Mouse (Mus musculus): ENCODE data around the gene Asic2. TPM values are rescaled to one million over a fixed set of nuclear protein-coding genes. Genes with fewer than 3 reads are reported as not detected.

Gene Asic2
- total RNA-seq, 2 experiments from 2014 or later = 73.7 to 79.1 TPM

DNA sequence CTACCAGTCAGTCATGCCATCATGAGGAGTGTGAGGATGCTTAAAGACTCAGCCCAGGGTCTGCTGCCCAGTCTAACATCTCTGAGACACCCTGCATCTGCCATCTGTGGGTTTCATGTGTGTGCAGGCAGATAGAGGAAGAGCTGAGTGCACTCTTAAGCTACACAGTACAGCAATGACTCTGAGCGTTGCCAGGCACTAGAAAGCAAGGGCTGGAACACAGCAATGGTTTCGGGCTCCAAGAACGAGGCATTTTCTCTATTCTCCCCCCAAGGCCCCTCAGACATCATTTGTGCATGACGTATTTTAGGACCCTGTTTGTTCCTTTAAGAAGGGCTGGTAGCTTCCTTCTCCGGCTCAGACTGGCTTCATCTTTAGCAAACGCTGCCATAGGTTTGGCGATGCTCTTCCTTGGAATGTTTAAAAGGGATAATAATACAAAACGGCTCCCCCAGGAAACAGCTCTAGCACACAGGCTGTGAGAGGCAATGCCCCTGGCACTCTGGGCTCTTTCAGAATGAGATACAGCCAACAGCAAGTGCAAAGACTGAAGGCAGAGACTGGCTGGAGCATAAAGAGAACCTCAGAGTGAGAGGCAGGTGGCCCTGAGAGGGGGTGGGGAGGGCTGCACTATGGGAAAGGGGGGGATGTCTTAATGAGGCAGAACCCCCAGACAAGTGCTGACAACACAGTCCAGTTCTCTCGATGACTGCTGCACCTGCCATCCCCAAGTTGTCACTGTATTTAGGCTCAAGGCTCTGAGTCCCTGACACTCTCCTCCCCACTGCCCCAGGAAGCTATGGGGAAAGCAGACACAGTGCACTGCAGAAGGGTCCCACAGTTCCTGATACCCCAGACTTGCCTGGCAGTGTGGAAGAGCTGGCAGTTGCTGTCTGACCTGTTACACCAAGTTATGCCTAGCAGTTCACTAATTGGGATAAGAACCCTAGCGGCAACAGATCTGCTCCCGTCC is 2.3 kb downstream of the Asic2 start:
- DNase-seq (ENCODE audit: low spot score in 2 of 2) = peak; percentile 17 to 34
- intact Hi-C loops (cut with DNase I) = loop anchor here (5.0 kb wide), 2 partner anchors 164 to 199 kb away; no protein-coding TSS in a partner anchor

DNA sequence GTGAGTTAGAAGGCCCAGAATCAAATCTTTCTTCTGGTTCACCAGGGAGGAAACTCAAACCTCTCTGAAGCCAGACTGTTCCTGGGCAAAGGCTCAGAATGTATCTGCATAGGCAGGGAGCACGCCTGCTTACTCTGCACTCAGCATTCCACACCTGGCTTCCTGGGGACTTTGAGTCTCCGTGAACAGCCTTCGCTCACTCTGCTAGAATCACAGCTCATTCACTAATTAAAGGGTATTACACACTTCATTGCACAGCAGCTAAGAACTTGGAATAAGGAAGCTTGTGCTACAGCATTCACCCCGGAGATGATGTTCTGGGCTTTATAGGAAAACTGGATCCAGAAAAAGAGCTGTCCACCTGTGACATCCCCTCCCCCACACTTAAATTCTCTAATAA is 3.7 kb downstream of the Asic2 start:
- intact Hi-C loops (cut with DNase I) = no loop called here

DNA sequence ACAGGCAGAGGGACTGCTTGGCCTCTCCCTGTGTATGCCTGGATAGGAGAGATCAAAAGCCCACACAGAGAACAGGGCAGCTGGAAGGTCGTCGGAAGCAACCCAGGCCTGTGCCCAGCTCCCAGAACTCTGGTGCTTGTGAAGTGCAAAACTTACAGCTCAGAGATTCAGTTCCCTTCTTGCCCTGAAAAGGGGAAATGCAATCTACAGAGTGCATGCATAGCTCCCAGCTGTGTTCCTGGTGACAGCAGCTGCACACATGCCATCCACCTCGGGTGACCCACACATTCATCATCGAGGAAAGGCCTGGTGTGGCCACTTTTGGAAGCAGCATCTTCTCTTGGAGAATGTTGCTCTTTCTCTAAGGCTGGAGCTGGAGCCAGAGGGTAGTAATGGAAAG is 13.9 kb downstream of the Asic2 start:
- intact Hi-C loops (cut with DNase I) = no loop called here
- no peak for DNase-seq (ENCODE audit: low spot score in 2 of 2)

More for the DNA sequence above, 3.7 kb downstream of the Asic2 start:
- no peak for DNase-seq (ENCODE audit: low spot score in 2 of 2)

DNA sequence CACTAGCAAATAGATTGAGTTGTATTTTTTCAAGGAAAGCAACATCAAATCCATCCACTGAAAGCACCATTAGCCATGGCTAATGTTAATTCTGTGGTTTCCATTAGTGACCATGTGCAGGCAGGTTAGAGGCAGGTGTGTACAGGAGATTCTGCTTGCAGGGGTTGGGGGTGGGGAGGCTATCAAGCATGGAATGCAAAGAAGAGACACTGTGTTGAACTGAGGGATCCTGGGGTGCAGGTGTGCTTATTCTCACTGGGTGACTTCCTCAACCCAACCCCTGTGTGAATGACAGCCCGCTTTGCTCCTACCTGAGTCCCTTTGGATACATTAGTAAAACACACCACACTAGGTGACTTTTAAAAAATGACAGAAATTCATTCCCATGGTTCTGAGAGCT is 20.2 kb downstream of the Asic2 start:
- no peak for DNase-seq (ENCODE audit: low spot score in 2 of 2)
- intact Hi-C loops (cut with DNase I) = no loop called here

DNA sequence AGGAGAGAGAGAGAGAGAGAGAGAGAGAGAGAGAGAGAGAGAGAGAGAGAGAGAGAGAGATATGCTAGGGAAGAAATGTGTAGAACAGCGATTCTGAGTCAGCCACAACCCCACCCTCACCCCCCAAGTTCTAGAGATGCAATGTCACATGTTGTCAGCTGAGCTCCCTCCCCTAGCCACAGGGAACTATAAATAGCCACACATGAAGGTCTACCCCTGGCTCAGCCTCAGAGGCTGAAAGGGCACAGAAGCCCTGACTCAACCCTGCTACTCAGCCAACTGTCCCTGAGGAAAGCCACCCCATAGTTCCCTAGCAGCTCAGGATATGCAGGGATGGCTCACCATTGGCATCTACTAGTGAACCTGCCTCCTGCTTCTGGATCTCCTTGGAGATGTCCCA is 26.1 kb downstream of the Asic2 start:
- DNase-seq (ENCODE audit: low spot score in 2 of 2) = no peak
- intact Hi-C loops (cut with DNase I) = no loop called here

DNA sequence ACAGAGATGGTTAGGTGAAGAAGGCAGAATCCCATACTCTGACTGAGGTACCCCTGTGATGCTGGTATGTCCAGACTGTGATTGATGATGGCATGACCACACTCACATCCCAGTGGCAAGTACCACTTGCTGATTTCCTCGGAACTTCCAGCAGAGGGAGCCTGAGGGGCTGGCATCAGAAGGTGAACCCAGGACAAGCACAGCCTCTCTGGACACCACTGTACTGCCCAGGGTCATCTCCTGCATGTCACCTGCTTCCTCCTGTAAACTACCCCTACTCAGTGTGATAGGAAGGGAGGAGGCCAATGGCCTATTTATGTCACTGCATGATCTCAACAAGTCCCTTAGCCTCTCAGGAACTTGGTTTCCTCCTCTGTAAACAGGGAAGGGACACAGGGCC is 27.3 kb downstream of the Asic2 start:
- intact Hi-C loops (cut with DNase I) = no loop called here
- no peak for DNase-seq (ENCODE audit: low spot score in 2 of 2)

DNA sequence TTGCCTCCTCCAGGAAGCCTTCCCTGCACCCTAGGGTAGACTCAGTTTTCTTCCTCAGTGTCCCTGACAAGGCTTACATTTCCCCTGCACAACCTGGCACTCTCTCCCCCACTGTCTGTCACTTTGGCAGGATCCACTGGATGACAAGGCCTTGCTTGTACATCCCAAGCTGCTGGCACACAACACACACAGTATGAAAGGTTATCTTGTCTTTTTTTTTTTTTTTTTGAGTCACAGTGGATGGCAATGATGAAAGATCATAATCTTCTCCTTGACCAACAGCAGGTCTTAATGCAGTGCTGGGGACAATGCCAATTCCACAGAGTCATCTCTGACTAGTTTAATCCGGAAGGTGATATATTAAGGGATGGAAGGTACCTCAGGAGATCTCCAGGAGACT is 30.7 kb downstream of the Asic2 start:
- DNase-seq (ENCODE audit: low spot score in 2 of 2) = no peak
- intact Hi-C loops (cut with DNase I) = no loop called here

DNA sequence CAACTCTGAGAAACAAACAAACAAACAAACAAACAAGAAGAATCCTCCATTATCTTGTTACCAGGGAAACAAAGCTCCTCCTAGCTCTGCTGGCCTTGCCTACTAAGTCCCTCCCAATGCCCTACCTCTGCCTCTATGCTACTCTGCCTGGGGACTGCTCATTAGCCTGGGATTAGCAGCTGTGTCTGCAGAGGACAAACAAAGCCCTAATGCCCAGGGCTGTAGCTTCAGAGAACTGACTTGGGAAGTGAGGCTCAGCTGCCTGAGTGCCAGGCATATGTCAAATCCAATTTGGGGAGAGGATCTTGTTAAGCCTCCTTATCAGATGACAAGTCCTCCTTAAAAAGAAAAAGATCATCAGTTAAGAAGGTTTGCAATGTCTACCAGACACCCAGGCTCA is 41.9 kb downstream of the Asic2 start:
- intact Hi-C loops (cut with DNase I) = no loop called here
- DNase-seq (ENCODE audit: low spot score in 2 of 2) = no peak

DNA sequence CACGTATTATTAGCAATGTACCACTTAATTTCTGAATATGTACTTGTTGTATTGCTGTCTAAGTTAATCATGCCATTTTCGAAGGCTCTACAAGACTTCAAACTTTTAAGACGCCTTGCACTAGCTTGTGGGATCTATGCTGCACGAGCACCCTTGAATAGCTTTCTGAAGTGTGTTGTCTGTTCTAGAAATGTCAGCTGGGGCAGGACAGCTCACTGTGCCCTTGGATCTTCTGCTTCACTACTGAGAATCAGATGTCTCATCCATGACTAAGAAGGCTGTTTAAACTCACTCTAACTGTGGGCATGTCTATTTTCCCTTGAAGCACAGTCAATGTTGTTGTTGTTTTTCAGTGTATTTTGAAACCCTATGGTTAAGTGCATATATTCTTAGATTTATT is 44.6 kb downstream of the Asic2 start:
- no peak for DNase-seq (ENCODE audit: low spot score in 2 of 2)
- intact Hi-C loops (cut with DNase I) = no loop called here

DNA sequence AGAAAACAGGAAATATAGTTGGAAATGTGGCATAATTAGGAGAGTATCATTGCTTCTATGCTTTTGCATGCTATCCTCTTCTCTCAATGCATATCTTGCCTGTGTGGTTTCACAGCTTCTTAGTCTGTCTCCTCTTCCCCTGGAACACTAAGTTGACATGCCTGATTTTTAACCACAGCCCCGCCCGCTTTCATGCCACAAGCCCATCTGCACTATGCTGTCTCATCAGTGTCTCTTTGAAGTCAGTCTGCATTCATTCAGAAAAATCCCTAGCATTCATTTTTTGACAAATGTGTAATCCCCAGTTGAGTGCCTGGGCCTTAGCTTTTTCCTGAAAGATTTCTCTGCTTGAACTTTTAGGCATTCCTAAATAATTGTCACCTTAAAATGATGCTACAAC is 45.2 kb downstream of the Asic2 start:
- DNase-seq (ENCODE audit: low spot score in 2 of 2) = no peak
- intact Hi-C loops (cut with DNase I) = no loop called here

DNA sequence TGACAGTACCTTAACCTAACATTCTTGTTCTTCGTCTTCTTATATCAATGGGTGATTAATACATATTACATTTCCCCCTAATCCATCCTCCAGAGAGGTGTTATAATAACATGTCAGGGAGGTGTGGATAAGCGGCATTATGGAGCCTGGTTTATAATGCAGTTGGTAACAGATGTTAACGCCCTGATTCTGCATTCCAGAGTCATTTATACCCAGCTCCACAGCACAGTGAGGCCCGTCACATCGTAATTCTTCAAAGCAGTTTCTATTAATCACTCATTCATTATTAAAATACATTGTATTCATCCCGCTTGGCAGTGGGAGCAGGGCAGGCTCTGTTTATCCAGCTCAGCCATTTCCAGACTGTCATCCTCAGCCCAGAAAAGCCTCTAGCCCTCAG is 52.8 kb downstream of the Asic2 start:
- DNase-seq (ENCODE audit: low spot score in 2 of 2) = no peak
- intact Hi-C loops (cut with DNase I) = no loop called here

DNA sequence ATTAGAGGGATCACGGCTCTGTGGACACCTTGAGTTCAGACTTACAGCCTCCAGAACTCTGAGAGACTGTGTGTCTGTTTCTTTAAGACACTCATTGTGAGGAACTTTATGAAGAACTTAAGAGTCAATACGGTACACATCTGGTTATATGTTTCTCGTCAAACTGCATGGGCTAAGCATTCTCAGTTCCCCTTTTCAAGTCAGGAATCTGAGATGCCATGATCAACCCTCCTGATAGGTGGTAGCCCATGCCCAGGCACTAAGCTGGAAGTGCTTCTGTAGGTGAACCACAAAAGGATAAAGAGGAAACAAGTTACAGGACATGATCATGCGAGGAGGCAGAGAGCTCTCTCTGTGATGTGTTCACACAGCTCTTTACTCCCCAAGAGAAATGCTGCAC is 55.2 kb downstream of the Asic2 start:
- DNase-seq (ENCODE audit: low spot score in 2 of 2) = no peak
- intact Hi-C loops (cut with DNase I) = no loop called here

DNA sequence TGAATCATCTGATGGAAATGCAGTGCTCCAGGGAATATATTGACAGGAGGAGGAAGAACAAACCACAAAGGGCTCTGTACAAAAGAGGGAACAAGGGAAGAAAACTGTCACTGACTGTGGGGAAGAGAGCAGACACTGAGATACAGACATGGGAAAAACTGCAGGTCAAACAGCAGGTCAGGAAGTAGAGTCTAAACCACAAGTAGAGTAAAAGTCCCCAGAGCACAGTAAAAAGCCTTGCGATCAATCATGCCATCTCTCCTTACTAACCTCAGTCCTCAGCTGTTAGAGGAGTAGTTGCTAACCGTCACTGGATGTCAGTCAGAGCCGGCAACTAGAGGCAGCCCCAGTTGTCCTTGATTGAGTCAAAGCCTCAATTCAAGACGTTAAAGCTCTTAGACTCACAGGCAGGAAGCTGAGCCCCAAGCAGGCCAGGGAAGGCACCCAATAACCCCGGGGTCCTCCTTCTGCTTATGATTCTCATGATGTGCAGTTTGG is 58.8 kb downstream of the Asic2 start:
- intact Hi-C loops (cut with DNase I) = no loop called here
- no peak for DNase-seq (ENCODE audit: low spot score in 2 of 2)

DNA sequence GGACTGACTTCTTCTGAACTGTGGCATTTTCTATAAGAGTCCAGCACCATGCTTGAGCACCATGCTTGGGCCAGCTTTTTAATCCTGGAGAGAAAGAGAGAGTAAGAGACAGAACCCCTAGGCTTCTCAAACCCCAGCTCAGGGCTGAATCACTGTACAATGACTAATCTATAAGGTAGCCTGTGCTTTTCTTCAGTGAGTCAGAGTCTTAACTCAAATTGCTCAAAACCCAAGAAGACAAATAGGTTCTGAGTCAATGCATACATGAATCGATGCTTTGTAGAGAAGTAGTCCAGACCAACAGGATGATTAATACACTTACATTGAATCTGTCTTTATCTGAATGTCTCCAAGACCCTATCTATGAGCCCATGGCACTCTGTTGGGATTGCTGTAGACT is 59.5 kb downstream of the Asic2 start:
- intact Hi-C loops (cut with DNase I) = no loop called here
- no peak for DNase-seq (ENCODE audit: low spot score in 2 of 2)

DNA sequence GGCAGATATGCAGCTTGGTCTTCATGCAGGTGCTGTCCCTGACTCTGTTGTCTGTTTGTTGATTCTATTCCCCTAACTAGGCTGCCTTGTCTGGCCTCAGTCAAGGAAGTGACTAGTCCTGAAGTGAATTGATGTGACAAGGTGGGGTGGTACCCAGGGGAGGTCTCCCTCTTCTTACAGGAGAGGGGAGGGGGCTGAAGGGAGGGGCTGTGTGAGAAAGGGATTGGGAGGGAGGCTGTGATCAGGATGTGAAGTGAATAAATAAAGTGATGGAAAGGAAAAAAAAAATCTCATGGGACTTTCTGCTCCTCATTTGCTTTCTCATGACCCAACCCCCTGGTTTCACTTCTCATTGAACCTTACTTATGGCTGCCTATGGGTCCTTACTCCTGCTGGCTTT is 65.9 kb downstream of the Asic2 start:
- no peak for DNase-seq (ENCODE audit: low spot score in 2 of 2)
- intact Hi-C loops (cut with DNase I) = no loop called here

DNA sequence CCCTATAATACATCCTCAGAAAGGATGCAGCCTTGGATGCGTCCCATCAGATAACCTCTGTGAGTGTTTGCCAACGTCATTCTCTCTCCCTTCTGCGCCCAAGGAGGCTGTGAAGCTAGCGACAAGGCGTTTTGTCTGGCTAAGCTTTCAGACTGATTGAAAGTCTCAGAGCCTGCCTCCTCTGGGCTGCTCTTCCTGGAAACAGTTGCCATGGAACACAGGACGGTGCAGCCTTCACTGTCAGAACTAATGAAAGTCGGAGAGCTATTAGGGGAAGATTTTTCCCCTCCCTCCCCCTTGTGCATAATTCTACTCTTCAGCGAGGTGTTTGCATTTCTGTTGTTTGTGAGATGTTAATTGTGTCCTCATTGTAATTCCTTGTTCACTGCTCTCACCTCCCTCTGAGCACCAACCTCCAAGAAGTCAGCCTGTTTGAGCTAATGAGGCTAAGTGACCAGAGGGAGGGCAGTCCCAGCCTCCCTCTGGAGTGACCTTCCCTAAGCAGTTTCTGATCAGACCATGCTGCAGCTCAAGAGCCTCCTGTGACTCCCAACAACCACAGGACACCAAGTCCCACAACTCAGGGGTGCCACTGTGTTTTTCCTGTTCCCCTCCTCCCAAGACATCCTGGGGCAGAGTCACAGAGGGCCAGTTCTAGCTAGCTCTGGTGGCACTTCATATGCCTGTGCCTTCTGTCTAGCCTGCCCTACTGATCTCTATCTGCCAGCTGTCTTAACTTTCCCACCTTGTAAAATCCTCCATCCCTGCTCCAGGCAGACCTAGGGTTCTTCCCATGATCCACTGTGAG is 70.5 kb downstream of the Asic2 start:
- DNase-seq (ENCODE audit: low spot score in 2 of 2) = peak in 1 of 2 experiments; percentile 12
- intact Hi-C loops (cut with DNase I) = no loop called here

DNA sequence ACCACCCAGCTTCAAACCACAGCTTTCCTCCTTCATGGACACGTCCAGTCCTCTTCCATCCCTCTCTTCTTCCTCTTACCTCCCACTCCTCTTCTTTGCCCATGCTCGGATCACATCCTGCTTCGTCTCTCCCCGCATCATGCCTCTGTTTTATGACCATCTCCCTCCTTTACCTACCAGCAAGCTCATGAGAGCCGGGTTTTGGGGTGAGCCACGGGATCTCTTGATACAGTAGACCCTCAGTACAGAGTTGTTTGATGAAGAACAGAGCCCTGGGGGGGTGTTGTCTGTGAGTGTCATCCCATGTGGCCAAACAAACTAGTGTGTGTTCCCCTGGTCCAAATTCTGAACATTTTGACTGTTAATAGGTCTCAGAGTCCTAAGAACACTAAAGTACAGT is 71.7 kb downstream of the Asic2 start:
- intact Hi-C loops (cut with DNase I) = no loop called here
- DNase-seq (ENCODE audit: low spot score in 2 of 2) = no peak

DNA sequence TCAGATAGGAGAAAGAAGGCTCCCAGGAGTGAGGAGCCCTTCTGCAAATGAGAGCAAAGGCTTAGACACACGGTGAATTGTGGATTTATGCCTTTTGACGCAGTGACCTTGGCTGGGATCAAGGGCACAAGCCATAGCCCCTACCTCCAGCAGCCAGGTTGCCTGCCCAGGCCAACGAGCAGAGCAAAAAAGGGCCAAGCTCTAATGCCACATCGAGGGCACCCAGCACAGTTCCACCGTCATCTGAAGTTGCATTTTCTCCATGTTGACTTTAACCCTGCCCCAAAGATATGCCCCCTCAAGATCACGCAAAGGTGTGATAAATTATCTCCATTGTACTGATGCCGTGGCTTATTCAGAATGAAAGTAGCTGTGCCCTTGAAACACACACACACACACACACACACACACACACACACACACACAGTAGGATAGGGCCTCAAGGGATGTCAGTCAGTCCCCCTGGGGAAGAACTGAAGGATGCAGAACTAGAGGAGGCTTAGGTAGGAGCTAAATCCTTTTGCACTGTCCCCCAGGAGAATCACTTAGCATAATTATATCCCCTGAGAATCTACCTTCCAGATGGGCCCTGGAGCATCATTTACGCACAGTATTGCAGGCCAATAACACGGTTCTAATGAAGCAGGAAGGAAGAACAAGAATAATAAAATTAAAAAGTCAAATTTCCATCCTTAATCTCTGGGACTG is 96.6 kb downstream of the Asic2 start:
- intact Hi-C loops (cut with DNase I) = no loop called here

DNA sequence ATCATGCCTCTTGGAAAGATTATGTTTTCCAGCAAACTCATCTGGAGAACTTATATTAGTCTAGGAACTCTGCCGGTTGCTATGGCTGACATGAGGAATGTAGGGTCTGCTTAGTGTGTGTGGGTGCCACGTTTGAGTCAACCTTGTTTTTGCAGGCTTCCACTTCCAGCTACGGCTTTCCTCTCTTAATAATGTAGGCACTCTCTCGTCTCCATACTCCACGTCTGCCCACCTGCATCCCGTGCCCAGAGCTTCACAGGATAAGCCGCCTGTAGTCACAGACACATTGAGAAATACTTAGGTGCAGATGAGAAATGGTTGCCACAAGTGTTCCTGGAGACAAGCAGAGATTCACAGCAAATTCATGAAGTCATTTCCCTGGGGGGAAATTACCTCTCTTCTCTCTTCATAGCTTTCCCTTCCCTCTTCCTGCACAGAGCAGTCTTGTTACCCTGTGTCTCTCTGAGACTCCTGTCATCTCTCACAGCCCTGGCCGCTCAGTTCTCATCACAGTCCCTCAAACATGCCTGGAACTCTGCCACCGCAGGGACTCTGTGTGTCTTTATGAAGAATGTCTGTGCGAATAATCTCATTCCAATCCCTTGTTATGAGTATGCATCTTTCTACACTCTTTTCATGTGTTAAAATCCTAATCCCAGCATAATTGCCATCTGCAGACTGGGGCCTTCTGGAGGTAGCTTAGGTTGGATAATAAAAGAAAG is 102.4 kb downstream of the Asic2 start:
- peak; percentile 21 to 27 for DNase-seq (ENCODE audit: low spot score in 2 of 2)
- intact Hi-C loops (cut with DNase I) = no loop called here

More for the DNA sequence above, 96.6 kb downstream of the Asic2 start:
- DNase-seq (ENCODE audit: low spot score in 2 of 2) = no peak
